Mouse (Mus musculus) gastrocnemius, adult 2 months (tissue): ENCODE measurements around the gene Drosha. TPM values are rescaled to one million over a fixed set of nuclear protein-coding genes. Genes with fewer than 3 reads are reported as not detected.
"Not testable (repeated sequence)": the region's sequence is repeated elsewhere in the genome, so short reads cannot be mapped to it uniquely, and the experiment has no call there.

ENCODE experiments used
- DNase-seq: peaks from one replicate; pipeline ENCODE4 v3.0.0; 2022
- H3K27ac ChIP-seq: fragments of 200-600 bp; 2 replicates; pipeline ENCODE4 v1.8.1; 2022; ENCODE audit warnings: mild to moderate bottlenecking
- H3K4me3 ChIP-seq: fragments of 200-600 bp; 2 replicates; pipeline ENCODE4 v1.8.1; 2022; ENCODE audit warnings: mild to moderate bottlenecking, moderate library complexity
- CTCF ChIP-seq: fragments of 200-600 bp; IDR thresholded peaks from 2 replicates; pipeline ENCODE4 v1.8.1; 2022; ENCODE audit warnings: antibody characterized with exemption, mild to moderate bottlenecking, moderate library complexity
- intact Hi-C: fragments of 180-260 bp; cut with DNase I; formaldehyde crosslinking; loops from one replicate; pipeline ENCODE4 v1.15.1; 2025
- total RNA-seq, 2 experiments: library from RNA; stranded (reverse); gene quantifications; 2 replicates each; pipeline ENCODE4 v1.2.3; 2021

Drosha gene
- total RNA-seq, 2 experiments from 2014 or later, result 33.9 to 37.6 TPM

GRCm38 (mm10) chr15:12900428-12901196 lies 76.0 kb downstream of the Drosha start:
- no peak overlapping the region for H3K27ac ChIP-seq
- no peak overlapping the region for H3K4me3 ChIP-seq
- DNase-seq, result no peak
- TF ChIP-seq CTCF, result no peak
- intact Hi-C loops, result no loop called here

- no peak for TF ChIP-seq CTCF
- H3K27ac ChIP-seq, result no peak overlapping the region
- no peak for DNase-seq
- intact Hi-C loops, result no loop called here
- no peak overlapping the region for H3K4me3 ChIP-seq
Observed at GRCm38 (mm10) chr15:12901197-12901570, 76.6 kb downstream of the Drosha start.

DNA sequence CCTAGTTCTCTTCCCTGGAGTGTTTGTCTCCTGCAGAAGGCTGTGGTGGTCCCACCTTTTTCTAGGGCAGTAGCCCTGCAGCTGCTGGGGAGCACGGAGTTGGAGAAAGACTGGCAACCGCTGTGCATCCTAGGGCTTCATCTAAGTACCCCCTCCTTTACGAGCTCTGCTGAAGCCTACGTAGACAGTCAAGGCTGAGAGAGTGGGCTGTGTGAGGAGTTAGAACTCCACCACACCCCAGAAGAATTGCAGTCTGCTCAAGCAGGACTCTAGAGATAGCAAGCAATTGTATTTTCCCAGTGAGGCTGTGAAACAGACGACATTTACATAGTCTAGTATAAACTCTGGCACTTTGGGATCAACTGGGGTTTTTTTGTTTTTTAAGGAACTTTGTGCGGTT lies 79.8 kb downstream of the Drosha start:
- DNase-seq, result no peak
- TF ChIP-seq CTCF, result no peak
- intact Hi-C loops, result no loop called here
- H3K27ac ChIP-seq, result no peak overlapping the region
- no peak overlapping the region for H3K4me3 ChIP-seq

GRCm38 (mm10) chr15:12907962-12908719 lies 83.5 kb downstream of the Drosha start:
- H3K4me3 ChIP-seq, result no peak overlapping the region
- TF ChIP-seq CTCF, result no peak
- no peak overlapping the region for H3K27ac ChIP-seq
- intact Hi-C loops, result no loop called here
- DNase-seq, result no peak

GRCm38 (mm10) chr15:12908720-12909028 lies 84.1 kb downstream of the Drosha start:
- H3K27ac ChIP-seq, result no peak overlapping the region
- intact Hi-C loops, result no loop called here
- no peak overlapping the region for H3K4me3 ChIP-seq
- no peak for DNase-seq
- no peak for TF ChIP-seq CTCF

DNA sequence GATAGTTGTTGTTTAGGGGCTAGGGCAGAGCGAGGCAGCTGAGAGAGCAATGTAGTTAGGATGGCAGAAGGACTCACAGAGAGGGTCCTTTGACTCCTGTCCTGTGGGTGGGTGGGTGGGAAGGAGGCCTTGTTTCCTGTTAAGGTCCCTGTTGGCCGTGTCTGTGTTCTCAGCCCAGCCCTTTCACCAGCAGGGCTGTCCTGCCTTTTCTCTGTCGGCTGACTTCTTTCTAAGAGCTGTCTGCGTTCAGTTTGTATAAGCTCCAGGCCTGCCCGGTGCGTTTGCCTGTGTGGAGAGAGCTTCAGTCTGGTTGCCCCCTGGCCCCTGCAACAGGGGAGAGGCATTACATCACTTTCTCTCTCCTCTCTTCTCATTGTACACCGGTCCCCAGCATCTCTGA lies 84.6 kb downstream of the Drosha start:
- DNase-seq, result no peak
- intact Hi-C loops, result no loop called here
- no peak for TF ChIP-seq CTCF
- Histone ChIP-seq H3K27ac (no peak overlapping the region), H3K4me3 (no peak overlapping the region)

- TF ChIP-seq CTCF, result no peak
- Histone ChIP-seq H3K27ac (no peak overlapping the region), H3K4me3 (no peak overlapping the region)
- intact Hi-C loops, result no loop called here
- DNase-seq, result no peak
Observed at GRCm38 (mm10) chr15:12911082-12911481, 86.5 kb downstream of the Drosha start.

DNA sequence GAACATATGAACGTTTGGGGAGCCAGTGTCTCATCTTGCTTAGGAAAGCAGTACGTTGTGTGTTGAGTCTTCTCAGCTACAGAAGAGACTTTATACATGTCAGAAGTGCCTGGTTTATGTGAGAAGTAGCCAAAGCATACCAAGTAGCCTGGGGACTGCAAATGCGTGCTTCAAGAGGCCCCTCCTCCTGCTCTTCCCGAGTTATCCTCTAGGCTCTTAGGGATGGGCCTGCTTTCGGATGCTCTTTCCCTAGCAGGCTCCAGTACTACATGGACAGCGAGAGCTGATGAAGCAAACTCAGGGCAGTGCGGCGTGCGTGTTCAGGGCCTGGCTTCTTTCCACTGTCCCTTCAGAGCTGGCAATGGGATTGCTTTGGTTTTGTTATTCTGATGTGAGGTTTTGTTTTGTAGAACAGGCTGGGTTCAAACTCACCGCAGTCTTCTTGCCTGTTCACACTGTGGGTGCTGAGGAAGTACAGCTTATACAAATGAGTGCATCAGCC lies 91.8 kb downstream of the Drosha start:
- TF ChIP-seq CTCF, result no peak
- Histone ChIP-seq H3K27ac (no peak overlapping the region), H3K4me3 (no peak overlapping the region)
- DNase-seq, result no peak
- intact Hi-C loops, result no loop called here

DNA sequence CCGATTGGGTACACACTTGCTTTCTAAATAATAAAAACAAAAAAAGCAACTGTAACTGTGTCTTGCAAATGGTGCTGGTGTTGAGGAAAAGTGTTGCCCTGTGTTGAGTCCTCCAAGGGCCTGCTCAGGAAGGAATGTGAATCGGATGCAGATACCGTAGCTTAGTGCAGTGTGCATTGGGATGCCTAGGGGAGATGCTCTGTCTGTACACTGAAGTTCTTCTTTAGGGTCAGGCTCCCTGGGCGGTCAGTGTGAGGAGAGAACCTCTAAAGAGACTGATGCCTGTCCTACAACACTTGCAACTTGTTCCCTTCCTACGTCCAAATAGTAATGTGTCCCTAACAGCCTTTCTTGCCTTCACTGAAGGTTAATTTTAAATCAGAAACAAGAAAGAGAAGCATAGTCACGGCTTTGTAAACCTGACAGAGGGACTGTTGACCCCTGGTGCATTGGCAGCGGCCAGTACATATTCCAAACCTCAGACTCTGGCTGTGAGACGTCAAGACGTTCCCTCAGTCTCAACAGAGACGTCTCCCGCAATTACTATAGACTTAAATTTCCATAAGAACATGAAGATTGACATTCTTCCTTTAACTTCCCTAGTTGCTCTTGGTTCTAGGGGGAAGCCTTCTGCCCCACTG lies 94.8 kb downstream of the Drosha start:
- DNase-seq, H3K27ac ChIP-seq, intact Hi-C loops, H3K4me3 ChIP-seq: not testable (repeated sequence)

GRCm38 (mm10) chr15:12919967-12920870 lies 95.6 kb downstream of the Drosha start:
- Histone ChIP-seq H3K4me3 (no peak overlapping the region), H3K27ac (no peak overlapping the region)
- no peak for TF ChIP-seq CTCF
- intact Hi-C loops, result no loop called here
- no peak for DNase-seq

DNA sequence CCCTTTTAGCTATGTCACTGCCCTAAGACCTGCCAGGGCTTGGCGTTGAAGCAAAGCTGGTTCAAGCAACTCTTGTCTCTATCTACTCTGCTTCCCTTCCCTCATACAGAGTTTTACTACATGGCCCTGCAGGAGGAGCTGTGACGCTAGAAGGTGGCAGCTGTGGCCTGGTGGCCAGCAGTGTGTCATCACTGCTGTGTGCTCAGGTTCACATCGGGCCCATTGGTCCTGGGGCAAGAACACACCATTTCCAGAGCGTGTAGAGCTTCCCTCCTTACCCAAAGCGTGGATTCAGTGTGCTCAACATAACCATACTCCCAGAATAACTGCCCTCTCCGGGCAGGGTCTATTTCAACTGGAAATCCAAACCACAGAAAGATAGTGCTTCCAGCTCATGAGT lies 97.3 kb downstream of the Drosha start:
- intact Hi-C loops, result no loop called here
- DNase-seq, result no peak
- TF ChIP-seq CTCF, result no peak
- Histone ChIP-seq H3K4me3 (no peak overlapping the region), H3K27ac (no peak overlapping the region)

DNA sequence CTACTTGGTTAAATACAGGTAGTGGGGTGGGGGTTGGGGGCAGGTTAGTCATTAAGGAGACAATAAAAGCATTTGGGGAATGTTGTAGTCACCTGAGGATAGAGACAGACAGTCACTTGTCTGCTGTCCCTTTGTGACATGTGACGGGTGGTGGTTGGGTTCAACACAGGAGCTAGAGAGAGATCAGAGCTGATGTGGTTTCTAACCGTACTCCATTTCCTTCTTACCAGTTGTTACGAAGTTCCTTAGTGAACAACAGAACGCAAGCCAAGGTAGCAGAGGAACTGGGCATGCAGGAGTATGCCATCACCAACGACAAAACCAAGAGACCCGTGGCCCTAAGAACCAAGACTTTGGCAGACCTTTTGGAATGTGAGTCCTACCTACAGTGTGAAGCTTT lies 99.2 kb downstream of the Drosha start:
- Histone ChIP-seq H3K27ac (no peak overlapping the region), H3K4me3 (no peak overlapping the region)
- DNase-seq, result no peak
- TF ChIP-seq CTCF, result no peak
- intact Hi-C loops, result no loop called here
